ENCODE assay signal across 9 mouse cellular contexts in genomic region chr8:122617947-122618546, GRCm38 (mm10). TPM values are rescaled to one million over a fixed set of nuclear protein-coding genes. Genes with fewer than 3 reads are reported as not detected.
DNase-seq lines count a peak whose midpoint lies in the region; ATAC-seq and TF ChIP-seq lines count a peak whose summit lies in the region.
"Had no signal": no experiment of that assay in that cellular context is flagged by ENCODE, and none has a peak within 500 bp of the region (broad histone marks: within the 10 kb centered on the region; RNA-seq: fewer than 3 reads in every experiment).

No protein-coding gene starts in this region.

- H3K27ac ChIP-seq in forebrain, embryonic 11.5 days (ENCODE audit: low read depth, low read length): no peak overlapping the region
- peak overlapping the region; percentile 60; the same call in 1 of the 2 replicates for H3K27ac ChIP-seq in hindbrain, embryonic 10.5 days
- H3K27ac ChIP-seq: heart, embryonic 13.5 days had no signal

- WGBS in forebrain, embryonic 11.5 days: 39% methylated on average over 5 of the region's 7 CpGs
- WGBS in hindbrain, embryonic 10.5 days: 41% methylated on average over 5 of the region's 7 CpGs

- H3K27me3 ChIP-seq in G1E (ENCODE audit: insufficient read depth, low read length): peaks cover 29% of the 10 kb centered on the region
- no peaks in the 10 kb centered on the region for H3K27me3 ChIP-seq in forebrain, embryonic 11.5 days (ENCODE audit: control insufficient read depth, insufficient read depth, low read length)
- no peaks in the 10 kb centered on the region for H3K27me3 ChIP-seq in hindbrain, embryonic 10.5 days (ENCODE audit: insufficient read depth, poor library complexity, severe bottlenecking)
- H3K27me3 ChIP-seq: heart, embryonic 13.5 days had no signal

- DNase-seq in G1E (ENCODE audit: low spot score): peak; percentile 62
- peak; percentile 66 for DNase-seq in c-Kit-positive CD71-positive TER-119-negative erythroid progenitor cells, embryonic 14.5 days (ENCODE audit: low read depth)
- DNase-seq in forebrain, embryonic 11.5 days (ENCODE audit: low spot score): peak; percentile 88
- DNase-seq in hindbrain, embryonic 10.5 days (ENCODE audit: low spot score): peak; percentile 75
- peak; percentile 59 to 90 for DNase-seq in layer of hippocampus, postnatal 25 days (ENCODE audit: extremely low spot score in 1 of 2, low spot score in 1 of 2)
- peak; percentile 88 for DNase-seq in lung, postnatal 25 days (ENCODE audit: low spot score)
- DNase-seq in retina, postnatal 1 day: peak; percentile 88
- DNase-seq in urinary bladder, adult 2 months (ENCODE audit: low spot score): peak; percentile 53

- H3K9me3 ChIP-seq in G1E (replicated peaks): no peaks in the 10 kb centered on the region
- H3K9me3 ChIP-seq in forebrain, embryonic 11.5 days (ENCODE audit: control insufficient read depth, low read length): no peaks in the 10 kb centered on the region
- H3K9me3 ChIP-seq in hindbrain, embryonic 10.5 days: no peaks in the 10 kb centered on the region
- H3K9me3 ChIP-seq: heart, embryonic 13.5 days had no signal

- no peak overlapping the region for H3K4me2 ChIP-seq in forebrain, embryonic 11.5 days (ENCODE audit: low read depth, low read length, severe bottlenecking)
- H3K4me2 ChIP-seq: heart, embryonic 13.5 days had no signal

- no peak for TF ChIP-seq CTCF in G1E (IDR thresholded peaks at IDR 0.05; ENCODE audit: low read depth, low read length)

- H3K4me1 ChIP-seq in G1E (ENCODE audit: insufficient read depth, low read depth, low read length): peaks cover 16% of the 10 kb centered on the region
- H3K4me1 ChIP-seq in forebrain, embryonic 11.5 days (replicated peaks; ENCODE audit: control insufficient read depth, insufficient read depth, low read length): no peaks in the 10 kb centered on the region
- H3K4me1 ChIP-seq in hindbrain, embryonic 10.5 days (replicated peaks): peaks cover 53% of the 10 kb centered on the region

- no peak overlapping the region for H3K4me3 ChIP-seq in G1E (ENCODE audit: low read depth, low read length)
- H3K4me3 ChIP-seq in forebrain, embryonic 11.5 days (ENCODE audit: low read depth, low read length): no peak overlapping the region
- no peak overlapping the region for H3K4me3 ChIP-seq in hindbrain, embryonic 10.5 days
- H3K4me3 ChIP-seq: heart, embryonic 13.5 days had no signal

- H3K36me3 ChIP-seq in G1E (replicated peaks): peaks cover 36% of the 10 kb centered on the region
- H3K36me3 ChIP-seq in forebrain, embryonic 11.5 days (ENCODE audit: control insufficient read depth, insufficient read depth, low read length): no peaks in the 10 kb centered on the region
- H3K36me3 ChIP-seq in hindbrain, embryonic 10.5 days: peaks cover 14% of the 10 kb centered on the region; the same call in 1 of the 2 replicates

- H3K9ac ChIP-seq in forebrain, embryonic 11.5 days (ENCODE audit: low read length): no peak overlapping the region
- H3K9ac ChIP-seq: heart, embryonic 13.5 days had no signal

- ATAC-seq in G1E (ENCODE audit: extremely low read depth, insufficient number of reproducible peaks, low FRiP score, poor library complexity, severe bottlenecking): peak; percentile 28; the same call in 1 of the 2 replicates
- no peak; the same call in 1 of the 2 replicates for ATAC-seq in forebrain, embryonic 11.5 days (replicated peaks; ENCODE audit: low FRiP score)

RNA-seq across cellular contexts. Expression of gene Pabpn1l, which starts 4.5 kb away (rescaled TPM):
- total RNA-seq in G1E (2014; fragmentation: Nextera tagmentation) (not detected in 2 replicates), G1E (2017) (0.11 TPM in 1 of 2 replicates, not detected in the other)
- not detected in 2 replicates for polyA plus RNA-seq in G1E (2012)
- not detected in 2 replicates for polyA plus RNA-seq in forebrain, embryonic 11.5 days (2014; fragmentation: Nextera tagmentation; extraction: Ambion mirVana)
- not detected in 2 replicates for polyA plus RNA-seq in hindbrain, embryonic 10.5 days (2016; fragmentation: Nextera tagmentation; extraction: Ambion mirVana)
- total RNA-seq in layer of hippocampus, postnatal 25 days (2021): under 1 TPM in 1 of 2 experiments, not detected in 1; 0.45 TPM
- 0.06 TPM in 1 of 2 replicates, not detected in the other for polyA plus RNA-seq in urinary bladder, adult 2 months (2012; rRNA removed)
- polyA plus RNA-seq: heart, embryonic 13.5 days had no signal

RNA-seq across cellular contexts. Expression of gene Trappc2l, which starts 6.6 kb away (rescaled TPM):
- total RNA-seq in G1E (2014; fragmentation: Nextera tagmentation) (19.5 and 31.8 TPM in 2 replicates), G1E (2017) (32.2 and 40.4 TPM in 2 replicates)
- polyA plus RNA-seq in G1E (2012): 0.43 and 0.75 TPM in 2 replicates
- 39.3 and 49.9 TPM in 2 replicates for polyA plus RNA-seq in forebrain, embryonic 11.5 days (2014; fragmentation: Nextera tagmentation; extraction: Ambion mirVana)
- 53.3 and 68.5 TPM in 2 replicates for polyA plus RNA-seq in hindbrain, embryonic 10.5 days (2016; fragmentation: Nextera tagmentation; extraction: Ambion mirVana)
- 10 to 100 TPM; 75.2 to 87.6 TPM for total RNA-seq in layer of hippocampus, postnatal 25 days (2021)
- 108 and 113 TPM in 2 replicates for polyA plus RNA-seq in urinary bladder, adult 2 months (2012; rRNA removed)

RNA-seq across cellular contexts. Expression of gene Galns, which starts 6.8 kb away (rescaled TPM):
- 5.0 and 6.0 TPM in 2 replicates for total RNA-seq in G1E (2014; fragmentation: Nextera tagmentation)
- total RNA-seq in G1E (2017): 7.6 and 7.9 TPM in 2 replicates
- 2.9 and 3.0 TPM in 2 replicates for polyA plus RNA-seq in G1E (2012)
- 4.5 and 5.8 TPM in 2 replicates for polyA plus RNA-seq in forebrain, embryonic 11.5 days (2014; fragmentation: Nextera tagmentation; extraction: Ambion mirVana)
- 7.1 and 7.2 TPM in 2 replicates for polyA plus RNA-seq in hindbrain, embryonic 10.5 days (2016; fragmentation: Nextera tagmentation; extraction: Ambion mirVana)
- total RNA-seq in layer of hippocampus, postnatal 25 days (2021): 10 to 100 TPM; 11.2 TPM
- 16.2 and 20.8 TPM in 2 replicates for polyA plus RNA-seq in urinary bladder, adult 2 months (2012; rRNA removed)

RNA-seq across cellular contexts. Expression of gene Aprt, which starts 41.3 kb away (rescaled TPM):
- 110 and 112 TPM in 2 replicates for total RNA-seq in G1E (2014; fragmentation: Nextera tagmentation)
- 100.0 and 146 TPM in 2 replicates for total RNA-seq in G1E (2017)
- 207 and 389 TPM in 2 replicates for polyA plus RNA-seq in G1E (2012)
- polyA plus RNA-seq in forebrain, embryonic 11.5 days (2014; fragmentation: Nextera tagmentation; extraction: Ambion mirVana): 235 and 251 TPM in 2 replicates
- 237 and 268 TPM in 2 replicates for polyA plus RNA-seq in hindbrain, embryonic 10.5 days (2016; fragmentation: Nextera tagmentation; extraction: Ambion mirVana)
- 10 to 100 TPM; 62.5 to 69.6 TPM for total RNA-seq in layer of hippocampus, postnatal 25 days (2021)
- polyA plus RNA-seq in urinary bladder, adult 2 months (2012; rRNA removed): 88.1 and 93.0 TPM in 2 replicates

RNA-seq across cellular contexts. Expression of gene Cdt1, which starts 50.2 kb away (rescaled TPM):
- total RNA-seq in G1E (2014; fragmentation: Nextera tagmentation) (70.8 and 71.7 TPM in 2 replicates), G1E (2017) (46.9 and 49.9 TPM in 2 replicates)
- polyA plus RNA-seq in G1E (2012): 375 and 441 TPM in 2 replicates
- polyA plus RNA-seq in forebrain, embryonic 11.5 days (2014; fragmentation: Nextera tagmentation; extraction: Ambion mirVana): 57.9 and 59.6 TPM in 2 replicates
- 56.0 and 64.3 TPM in 2 replicates for polyA plus RNA-seq in hindbrain, embryonic 10.5 days (2016; fragmentation: Nextera tagmentation; extraction: Ambion mirVana)
- total RNA-seq in layer of hippocampus, postnatal 25 days (2021): 1 to 10 TPM; 1.1 to 1.6 TPM
- polyA plus RNA-seq in urinary bladder, adult 2 months (2012; rRNA removed): 6.6 and 9.9 TPM in 2 replicates

Comparison
In these comparisons a context has a peak if more than half of its experiments do, and no peak if none do; other contexts are left out.
1. RNA of gene Trappc2l, which starts 6.6 kb away (polyA plus RNA-seq): 108 to 113 TPM in urinary bladder, adult 2 months, 53.3 to 68.5 TPM in hindbrain, embryonic 10.5 days and 39.3 to 49.9 TPM in forebrain, embryonic 11.5 days; 0.43 to 0.75 TPM in G1E; every median in the first group is over 10 times any median in the second.
2. Peak in every context shown above with its lines, with median percentiles within 50 percentile points of each other: DNase-seq.